Mouse (Mus musculus): ENCODE results near the gene Parp9. TPM values are rescaled to one million over a fixed set of nuclear protein-coding genes. Genes with fewer than 3 reads are reported as not detected.

Gene Parp9
- total and polyA plus RNA-seq, 2 experiments = 13.7 to 63.5 TPM

DNA sequence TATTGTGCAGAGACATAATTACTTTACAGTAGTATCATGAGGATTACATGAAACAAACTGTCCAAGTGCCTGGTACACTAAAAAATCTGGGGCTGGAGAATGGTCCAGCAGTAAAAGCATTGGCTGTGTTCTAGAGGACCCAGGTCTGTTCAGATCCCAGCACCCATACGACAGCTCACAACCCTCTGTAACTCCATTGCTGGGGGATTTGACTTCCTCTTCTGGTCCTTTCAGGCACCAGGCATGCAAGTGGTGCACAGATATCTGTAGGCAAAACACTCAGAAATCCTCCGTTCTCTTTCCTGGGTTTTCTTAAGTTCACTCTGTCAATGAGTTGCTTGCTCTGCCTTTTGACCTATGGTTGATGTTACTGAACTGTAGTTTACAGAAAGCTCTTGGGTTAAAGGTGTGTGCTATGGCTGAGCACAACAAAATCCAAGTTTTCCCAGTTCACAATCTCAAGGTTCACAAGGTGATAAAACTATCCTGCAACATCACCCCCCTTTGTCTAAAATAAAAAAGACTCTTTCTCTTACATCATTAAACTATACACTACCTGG lies 16.5 kb upstream of the Parp9 start:
- Histone ChIP-seq H3K27me3 (ENCODE audit: control insufficient read depth, insufficient read depth, low read length) (no peaks in the 10 kb centered on the region), H3K27ac (replicated peaks; ENCODE audit: insufficient read depth, low read depth, low read length) (no peak overlapping the region), H3K9ac (ENCODE audit: low read depth, low read length) (no peak overlapping the region), H3K79me2 (ENCODE audit: control insufficient read depth, insufficient read depth, low read length) (no peaks in the 10 kb centered on the region), H3K4me3 (ENCODE audit: insufficient read depth, low read depth, low read length) (no peak overlapping the region), H3K36me3 (ENCODE audit: control insufficient read depth, insufficient read depth, low read length) (peaks cover 6% of the 10 kb centered on the region), H3K4me1 (ENCODE audit: control insufficient read depth, insufficient read depth, low read length) (peaks cover 9% of the 10 kb centered on the region)
- TF ChIP-seq CTCF (IDR thresholded peaks at IDR 0.05; ENCODE audit: low read depth, low read length) = no peak
- TF ChIP-seq POLR2A (IDR thresholded peaks at IDR 0.05; ENCODE audit: extremely low read depth, insufficient read depth, low read length) = no peak
- DNase-seq (ENCODE audit: extremely low read depth, low read depth, low spot score) = peak; percentile 74
- WGBS = 35% methylated on average over 2 of the region's 2 CpGs

DNA sequence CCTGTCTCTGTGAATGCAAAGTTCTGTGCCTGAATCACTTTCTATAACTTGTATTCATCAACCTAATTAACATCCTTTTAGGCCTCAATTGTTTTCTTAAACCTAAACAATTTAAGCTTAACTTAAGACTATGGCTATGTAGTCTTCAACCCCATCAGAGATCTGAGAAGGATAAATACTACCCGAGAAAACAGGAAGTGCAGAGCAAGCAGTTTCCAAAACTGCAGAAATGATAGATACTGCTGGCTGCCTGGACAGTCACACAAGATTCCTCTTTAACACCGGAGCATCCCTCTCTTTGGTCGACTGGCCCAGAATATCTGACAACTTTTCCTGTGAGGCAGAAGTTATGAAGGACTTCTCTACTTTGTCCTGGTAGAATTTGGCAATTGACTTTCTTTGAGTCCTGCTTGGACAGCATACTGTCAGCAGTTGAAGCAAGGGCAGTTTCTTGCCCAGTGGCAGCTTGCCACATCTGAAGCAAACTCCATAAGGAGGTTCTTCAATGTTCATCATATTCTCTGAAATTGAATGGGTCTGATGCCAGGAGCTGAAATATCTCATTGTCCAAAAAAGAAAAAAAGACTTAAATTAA lies 15.9 kb upstream of the Parp9 start:
- Histone ChIP-seq H3K79me2 (ENCODE audit: control insufficient read depth, insufficient read depth, low read length) (no peaks in the 10 kb centered on the region), H3K9ac (ENCODE audit: low read depth, low read length) (no peak overlapping the region), H3K27ac (replicated peaks; ENCODE audit: insufficient read depth, low read depth, low read length) (peak overlapping the region; percentile 18), H3K4me3 (ENCODE audit: insufficient read depth, low read depth, low read length) (no peak overlapping the region), H3K36me3 (ENCODE audit: control insufficient read depth, insufficient read depth, low read length) (peaks cover 9% of the 10 kb centered on the region), H3K4me1 (ENCODE audit: control insufficient read depth, insufficient read depth, low read length) (peaks cover 9% of the 10 kb centered on the region), H3K27me3 (ENCODE audit: control insufficient read depth, insufficient read depth, low read length) (no peaks in the 10 kb centered on the region)
- peak; percentile 69 for DNase-seq (ENCODE audit: extremely low read depth, low read depth, low spot score)
- TF ChIP-seq CTCF (IDR thresholded peaks at IDR 0.05; ENCODE audit: low read depth, low read length) = no peak
- no peak for TF ChIP-seq POLR2A (IDR thresholded peaks at IDR 0.05; ENCODE audit: extremely low read depth, insufficient read depth, low read length)
- WGBS = 33% methylated on average over 3 of the region's 3 CpGs

DNA sequence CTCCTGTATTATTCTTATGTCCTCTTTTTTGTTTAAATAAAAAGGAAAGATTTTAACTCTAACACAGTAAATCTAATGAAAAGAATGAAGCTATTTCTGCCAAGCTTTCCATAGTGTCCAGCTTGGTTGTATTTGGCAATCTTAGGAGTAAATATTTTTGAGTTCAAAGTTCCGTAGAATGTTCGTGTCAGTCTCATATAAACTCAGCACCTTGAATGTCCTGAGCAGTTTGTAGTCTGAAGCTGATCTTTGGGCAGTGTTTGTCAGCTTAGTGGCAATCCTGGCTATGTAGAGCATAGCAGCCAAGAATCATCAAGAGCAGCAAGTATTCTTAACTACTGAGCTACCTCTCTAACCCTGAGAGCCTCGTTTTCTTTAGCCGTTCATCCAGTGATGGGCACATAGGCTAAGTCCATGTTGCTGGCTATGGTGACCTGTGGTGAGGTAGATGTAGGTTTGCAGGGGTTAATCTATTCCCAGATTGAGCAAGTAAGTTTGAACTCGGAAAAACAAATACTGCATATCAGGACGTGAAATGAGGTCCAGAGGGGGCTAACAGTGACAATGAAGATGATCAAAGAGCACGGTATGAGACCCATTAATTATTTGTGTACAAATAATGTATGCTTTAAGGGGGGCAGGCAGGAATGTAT lies 14.6 kb upstream of the Parp9 start:
- peak overlapping the region; percentile 52 for H3K4me3 ChIP-seq (ENCODE audit: insufficient read depth, low read depth, low read length)
- WGBS = 24% methylated on average over 7 of the region's 7 CpGs
- peak overlapping the region; percentile 84 for H3K27ac ChIP-seq (replicated peaks; ENCODE audit: insufficient read depth, low read depth, low read length)

DNA sequence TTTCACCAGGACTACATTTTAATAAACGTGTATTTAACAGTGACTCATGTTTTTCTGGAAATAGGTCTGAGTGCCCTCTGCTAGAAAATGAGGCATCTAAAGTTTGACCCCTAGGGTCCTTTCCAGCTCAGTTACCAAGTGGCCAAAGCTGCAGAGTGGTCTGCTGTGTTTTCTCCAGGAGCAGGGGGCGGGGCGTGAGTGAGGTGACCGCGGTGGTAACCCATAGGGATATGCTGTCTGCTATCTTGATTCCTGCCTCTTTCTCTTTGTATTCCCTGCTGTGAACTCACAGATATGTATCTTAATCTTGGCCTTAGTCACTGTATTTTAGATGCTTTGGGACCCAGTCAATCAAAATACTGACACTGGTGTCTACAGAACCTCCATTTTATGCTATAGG lies 13.9 kb upstream of the Parp9 start:
- H3K9ac ChIP-seq (ENCODE audit: low read depth, low read length) = peak overlapping the region; percentile 75
- H3K4me1 ChIP-seq (ENCODE audit: control insufficient read depth, insufficient read depth, low read length) = peaks cover 6% of the 10 kb centered on the region; the same call in 1 of the 2 replicates
- H3K27ac ChIP-seq (replicated peaks; ENCODE audit: insufficient read depth, low read depth, low read length) = peak overlapping the region; percentile 84
- 27% methylated on average over 5 of the region's 5 CpGs for WGBS
- H3K36me3 ChIP-seq (ENCODE audit: control insufficient read depth, insufficient read depth, low read length) = peaks cover 24% of the 10 kb centered on the region
- H3K4me3 ChIP-seq (ENCODE audit: insufficient read depth, low read depth, low read length) = peak overlapping the region; percentile 52
- DNase-seq (ENCODE audit: extremely low read depth, low read depth, low spot score) = peak; percentile 65
- TF ChIP-seq POLR2A (IDR thresholded peaks at IDR 0.05; ENCODE audit: extremely low read depth, insufficient read depth, low read length) (no peak), CTCF (IDR thresholded peaks at IDR 0.05; ENCODE audit: low read depth, low read length) (no peak)
- H3K79me2 ChIP-seq (ENCODE audit: control insufficient read depth, insufficient read depth, low read length) = no peaks in the 10 kb centered on the region
- H3K27me3 ChIP-seq (ENCODE audit: control insufficient read depth, insufficient read depth, low read length) = no peaks in the 10 kb centered on the region

More for the DNA sequence above, 14.6 kb upstream of the Parp9 start:
- DNase-seq (ENCODE audit: extremely low read depth, low read depth, low spot score) = peak; percentile 95
- Histone ChIP-seq H3K4me1 (ENCODE audit: control insufficient read depth, insufficient read depth, low read length) (peaks cover 9% of the 10 kb centered on the region), H3K9ac (ENCODE audit: low read depth, low read length) (peak overlapping the region; percentile 75), H3K36me3 (ENCODE audit: control insufficient read depth, insufficient read depth, low read length) (peaks cover 18% of the 10 kb centered on the region), H3K27me3 (ENCODE audit: control insufficient read depth, insufficient read depth, low read length) (no peaks in the 10 kb centered on the region), H3K79me2 (ENCODE audit: control insufficient read depth, insufficient read depth, low read length) (no peaks in the 10 kb centered on the region)
- TF ChIP-seq CTCF (IDR thresholded peaks at IDR 0.05; ENCODE audit: low read depth, low read length) (no peak), POLR2A (IDR thresholded peaks at IDR 0.05; ENCODE audit: extremely low read depth, insufficient read depth, low read length) (no peak)

DNA sequence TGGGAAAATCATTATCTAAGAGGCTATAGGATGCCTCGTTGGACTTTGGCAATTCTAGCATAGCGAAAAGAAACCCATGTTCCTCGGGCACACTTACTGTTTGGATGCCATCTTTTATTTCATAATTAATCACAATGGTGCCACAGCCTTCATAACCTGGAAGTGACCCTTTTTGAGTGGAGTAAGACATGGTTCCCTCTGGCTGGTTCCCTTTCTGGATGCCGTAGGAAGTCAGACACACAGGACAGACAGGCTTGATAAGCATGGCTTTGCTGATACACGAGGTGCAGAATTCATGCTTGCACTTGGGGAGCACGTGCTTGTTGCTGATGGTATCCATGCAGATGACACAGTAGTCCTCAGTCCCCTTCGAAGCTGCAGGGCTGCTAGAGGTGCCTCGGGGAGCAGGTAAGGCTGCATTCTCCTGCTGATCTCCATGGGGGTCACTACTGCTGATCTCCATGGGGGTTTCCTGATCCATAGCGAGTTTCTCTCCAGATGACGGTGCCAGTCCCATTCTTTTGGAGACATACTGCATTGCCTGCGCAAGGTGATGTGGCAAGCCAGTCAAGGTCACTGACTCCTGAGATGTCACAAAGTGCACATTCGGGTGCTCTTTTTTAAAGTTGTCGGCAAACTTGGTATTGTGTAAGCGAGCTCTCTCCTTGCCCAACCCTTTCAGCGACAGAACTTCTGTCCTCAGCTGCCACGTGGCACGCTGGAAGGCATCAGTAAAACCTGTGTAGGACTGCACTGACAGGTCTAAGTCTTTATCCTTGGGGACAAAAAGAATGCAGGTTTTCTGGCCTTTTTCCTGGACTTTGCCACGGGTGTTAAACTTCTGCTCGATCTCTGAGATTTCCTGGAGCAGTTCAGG lies 5.9 kb upstream of the Parp9 start:
- H3K27ac ChIP-seq (replicated peaks; ENCODE audit: insufficient read depth, low read depth, low read length) = peak overlapping the region; percentile 93
- peak overlapping the region; percentile 17 for H3K9ac ChIP-seq (ENCODE audit: low read depth, low read length)
- no peak overlapping the region for H3K4me3 ChIP-seq (ENCODE audit: insufficient read depth, low read depth, low read length)
- 27% methylated on average over 19 of the region's 19 CpGs for WGBS
- H3K27me3 ChIP-seq (ENCODE audit: control insufficient read depth, insufficient read depth, low read length) = no peaks in the 10 kb centered on the region
- TF ChIP-seq POLR2A (IDR thresholded peaks at IDR 0.05; ENCODE audit: extremely low read depth, insufficient read depth, low read length) (no peak), CTCF (IDR thresholded peaks at IDR 0.05; ENCODE audit: low read depth, low read length) (no peak)
- peaks cover 8% of the 10 kb centered on the region; the same call in 1 of the 2 replicates for H3K79me2 ChIP-seq (ENCODE audit: control insufficient read depth, insufficient read depth, low read length)
- DNase-seq (ENCODE audit: extremely low read depth, low read depth, low spot score) = peak; percentile 97
- H3K4me1 ChIP-seq (ENCODE audit: control insufficient read depth, insufficient read depth, low read length) = peaks cover 28% of the 10 kb centered on the region
- H3K36me3 ChIP-seq (ENCODE audit: control insufficient read depth, insufficient read depth, low read length) = peaks cover 50% of the 10 kb centered on the region
